Mouse (Mus musculus) CH12.LX (cell line): ENCODE data around the gene Ric1.

ENCODE experiments used
- CHD1 ChIP-seq: IDR thresholded peaks from 2 replicates; pipeline ENCODE4 v1.6.1; 2012; ENCODE audit warnings: low read depth, low read length, improper control_type of control experiment, inconsistent platforms
- CHD2 ChIP-seq: IDR thresholded peaks from 2 replicates; pipeline ENCODE4 v1.6.1; 2011; ENCODE audit warnings: low read length, improper control_type of control experiment
- CTCF ChIP-seq, 2 experiments: IDR thresholded peaks in 1 of 2; conservative IDR thresholded peaks in 1 of 2; 2 replicates each; pipeline ENCODE4 v1.5.1; 2011 to 2012; ENCODE audit warnings: low read depth in 2 of 2, low read length in 2 of 2, improper control_type of control experiment in 1 of 2, inconsistent platforms in 1 of 2, mild to moderate bottlenecking in 1 of 2, moderate library complexity in 1 of 2
- JUN ChIP-seq: IDR thresholded peaks from 2 replicates; pipeline ENCODE4 v1.6.1; 2011; ENCODE audit warnings: low read depth, mild to moderate bottlenecking, low read length, improper control_type of control experiment, moderate library complexity; ENCODE audit not compliant: insufficient read depth
- MAX ChIP-seq: IDR thresholded peaks from 2 replicates; pipeline ENCODE4 v1.6.1; 2011; ENCODE audit warnings: low read length, improper control_type of control experiment
- RCOR1 ChIP-seq: conservative IDR thresholded peaks from 2 replicates; pipeline ENCODE4 v1.6.1; 2012; ENCODE audit warnings: low read depth, mild to moderate bottlenecking, inconsistent platforms, low read length, improper control_type of control experiment
- TCF12 ChIP-seq: IDR thresholded peaks from 2 replicates; pipeline ENCODE4 v1.6.1; 2014; ENCODE audit warnings: low read depth, mild to moderate bottlenecking, inconsistent platforms, low read length, improper control_type of control experiment

- TF ChIP-seq JUN (no peak), CTCF (conservative IDR thresholded peaks at IDR 0.05 in 1 of 2, IDR thresholded peaks at IDR 0.05 in 1 of 2; ENCODE audit: low read depth in 2 of 2, low read length in 2 of 2) (no peak), MAX (no peak), CHD2 (no peak), TCF12 (no peak), RCOR1 (no peak), CHD1 (no peak)
Measured at GRCm38 (mm10) chr19:29550618-29551017, 28.5 kb downstream of the Ric1 start.
